In genomic region chr17:64398708-64399107, GRCm38 (mm10) we compare ENCODE assay signal across 32 mouse cellular contexts.
DNase-seq lines count a peak whose midpoint lies in the region; ATAC-seq and TF ChIP-seq lines count a peak whose summit lies in the region.
"Had no signal": no experiment of that assay in that cellular context is flagged by ENCODE, and none has a peak within 500 bp of the region (broad histone marks: within the 10 kb centered on the region; RNA-seq: fewer than 3 reads in every experiment).

No protein-coding gene starts in this region.

- ATAC-seq in stomach, embryonic 16.5 days (ENCODE audit: insufficient read depth, low FRiP score): no peak
- ATAC-seq in stomach, postnatal 0 days (ENCODE audit: low FRiP score, low TSS enrichment): no peak
- ATAC-seq in granulocyte monocyte progenitor cell, adult 5-6 weeks (replicated peaks; ENCODE audit: poor library complexity, severe bottlenecking): peak; percentile 68
- ATAC-seq in hindbrain, embryonic 13.5 days (ENCODE audit: low FRiP score): no peak
- ATAC-seq: activated CD4-positive, CD25-positive, alpha-beta regulatory T cell, adult 4 months; forebrain, embryonic 13.5 days; forebrain, embryonic 16.5 days; hindbrain, postnatal 0 days; inflammation-experienced regulatory T-cells, adult 6 months; intestine, embryonic 16.5 days had no signal

- H3K4me1 ChIP-seq in stomach, embryonic 16.5 days (ENCODE audit: control insufficient read depth, insufficient read depth, low read length): peaks cover 3% of the 10 kb centered on the region; the same call in 1 of the 2 replicates
- no peaks in the 10 kb centered on the region for H3K4me1 ChIP-seq in stomach, postnatal 0 days (replicated peaks; ENCODE audit: control insufficient read depth, insufficient read depth)
- H3K4me1 ChIP-seq in hindbrain, embryonic 13.5 days (replicated peaks): no peaks in the 10 kb centered on the region
- H3K4me1 ChIP-seq: embryonic facial prominence, embryonic 13.5 days; forebrain, embryonic 13.5 days; heart, embryonic 15.5 days; hindbrain, embryonic 10.5 days had no signal

- TF ChIP-seq EP300 in stomach, postnatal 0 days (optimal IDR thresholded peaks at IDR 0.05): no peak

- no peaks in the 10 kb centered on the region for H3K79me2 ChIP-seq in myocyte (ENCODE audit: control insufficient read depth, insufficient read depth)

- no peak overlapping the region for H3ac ChIP-seq in myocyte (ENCODE audit: control insufficient read depth, insufficient read length)

- no peaks in the 10 kb centered on the region for H3K36me3 ChIP-seq in stomach, embryonic 16.5 days (ENCODE audit: control insufficient read depth, insufficient read depth, low read length)
- no peaks in the 10 kb centered on the region for H3K36me3 ChIP-seq in stomach, postnatal 0 days (ENCODE audit: control insufficient read depth, insufficient read depth, low read length)
- no peaks in the 10 kb centered on the region for H3K36me3 ChIP-seq in myocyte (ENCODE audit: control insufficient read depth, insufficient read depth)
- H3K36me3 ChIP-seq in hindbrain, embryonic 13.5 days: no peaks in the 10 kb centered on the region
- H3K36me3 ChIP-seq: embryonic facial prominence, embryonic 10.5 days; embryonic facial prominence, embryonic 13.5 days; forebrain, embryonic 10.5 days; heart, embryonic 12.5 days; heart, embryonic 15.5 days; hindbrain, embryonic 10.5 days had no signal

- H3K9ac ChIP-seq in stomach, embryonic 16.5 days (ENCODE audit: low read length): no peak overlapping the region
- H3K9ac ChIP-seq in stomach, postnatal 0 days (ENCODE audit: low read length): no peak overlapping the region
- no peak overlapping the region for H3K9ac ChIP-seq in hindbrain, embryonic 13.5 days
- H3K9ac ChIP-seq: embryonic facial prominence, embryonic 13.5 days; forebrain, embryonic 13.5 days; heart, embryonic 12.5 days; heart, embryonic 15.5 days; hindbrain, embryonic 14.5 days had no signal

- no peak for TF ChIP-seq POLR2A in myocyte (IDR thresholded peaks at IDR 0.05; ENCODE audit: insufficient read length, low read depth)

- H3K4me3 ChIP-seq in stomach, embryonic 16.5 days (replicated peaks; ENCODE audit: low read length): no peak overlapping the region
- no peak overlapping the region for H3K4me3 ChIP-seq in stomach, postnatal 0 days (ENCODE audit: low read depth, low read length)
- no peak overlapping the region for H3K4me3 ChIP-seq in myocyte
- H3K4me3 ChIP-seq in hindbrain, embryonic 13.5 days: no peak overlapping the region
- H3K4me3 ChIP-seq: embryonic facial prominence, embryonic 10.5 days; embryonic facial prominence, embryonic 13.5 days; erythroblast, embryonic 14.5 days; forebrain, embryonic 10.5 days; forebrain, embryonic 13.5 days; heart, embryonic 12.5 days; heart, embryonic 15.5 days; hindbrain, embryonic 10.5 days had no signal

- 0 out of 2 replicates have a peak overlapping the region, but pooled peaks have one; percentile 2 for H3K4me2 ChIP-seq in stomach, embryonic 16.5 days (ENCODE audit: low read depth, low read length)
- no peak overlapping the region for H3K4me2 ChIP-seq in stomach, postnatal 0 days (replicated peaks; ENCODE audit: low read depth)
- peak overlapping the region; percentile 37 for H3K4me2 ChIP-seq in myocyte (ENCODE audit: low read depth)
- H3K4me2 ChIP-seq in hindbrain, embryonic 13.5 days: no peak overlapping the region
- H3K4me2 ChIP-seq: embryonic facial prominence, embryonic 13.5 days; forebrain, embryonic 13.5 days; heart, embryonic 12.5 days; heart, embryonic 15.5 days; hindbrain, embryonic 14.5 days had no signal

- no peaks in the 10 kb centered on the region for H3K9me3 ChIP-seq in stomach, embryonic 16.5 days (replicated peaks; ENCODE audit: control insufficient read depth, low read length)
- H3K9me3 ChIP-seq in stomach, postnatal 0 days (ENCODE audit: control insufficient read depth, low read length): no peaks in the 10 kb centered on the region
- no peaks in the 10 kb centered on the region for H3K9me3 ChIP-seq in hindbrain, embryonic 13.5 days
- H3K9me3 ChIP-seq: embryonic facial prominence, embryonic 10.5 days; forebrain, embryonic 10.5 days; forebrain, embryonic 13.5 days; heart, embryonic 15.5 days; hindbrain, embryonic 10.5 days had no signal

- TF ChIP-seq CTCF in stomach, postnatal 0 days (IDR thresholded peaks at IDR 0.05; ENCODE audit: low read depth): no peak

- peak; percentile 3 for DNase-seq in adrenal gland, adult 8-10 months
- DNase-seq in adrenal gland, postnatal 25 days: no peak
- no peak for DNase-seq in stomach, postnatal 0 days (ENCODE audit: low spot score)
- no peak for DNase-seq in cerebellum, postnatal 36 days
- DNase-seq: B cell, adult 2 months; cerebellum, adult 18-20 months; cerebellum, adult 9-10 months; cerebellum, postnatal 25 days; embryo, embryonic 11 days; gastrocnemius, postnatal 10 days; gastrocnemius, postnatal 36 days; heart, adult 18-20 months; heart, postnatal 10 days; heart, postnatal 36 days had no signal

- H3K27ac ChIP-seq in stomach, embryonic 16.5 days (ENCODE audit: low read length): no peak overlapping the region
- H3K27ac ChIP-seq in stomach, postnatal 0 days (replicated peaks): no peak overlapping the region
- no peak overlapping the region for H3K27ac ChIP-seq in hindbrain, embryonic 13.5 days
- H3K27ac ChIP-seq: embryonic facial prominence, embryonic 10.5 days; embryonic facial prominence, embryonic 13.5 days; forebrain, embryonic 10.5 days; forebrain, embryonic 13.5 days; heart, embryonic 15.5 days; hindbrain, embryonic 10.5 days; hindbrain, embryonic 14.5 days; hindbrain, postnatal 0 days had no signal

- peaks cover 2% of the 10 kb centered on the region; the same call in 1 of the 2 replicates for H3K27me3 ChIP-seq in stomach, embryonic 16.5 days (ENCODE audit: control insufficient read depth, insufficient read depth, low read length)
- H3K27me3 ChIP-seq in stomach, postnatal 0 days (ENCODE audit: control insufficient read depth, insufficient read depth, low read length): no peaks in the 10 kb centered on the region
- no peaks in the 10 kb centered on the region for H3K27me3 ChIP-seq in myocyte (ENCODE audit: control insufficient read depth, insufficient read depth, insufficient read length)
- H3K27me3 ChIP-seq in hindbrain, embryonic 13.5 days: no peaks in the 10 kb centered on the region
- H3K27me3 ChIP-seq: embryonic facial prominence, embryonic 13.5 days; forebrain, embryonic 13.5 days; heart, embryonic 12.5 days; heart, embryonic 15.5 days had no signal

- 40% methylated on average over 3 of the region's 3 CpGs for WGBS in stomach, embryonic 16.5 days
- 23% methylated on average over 3 of the region's 3 CpGs for WGBS in stomach, postnatal 0 days
- 78% methylated on average over 3 of the region's 3 CpGs for whole genome bisulfite sequencing in hindbrain, embryonic 13.5 days

TF ChIP-seq in myocyte, 11 proteins besides CTCF, POLR2A, EP300 and RAD21:
- TF ChIP-seq REST (IDR thresholded peaks at IDR 0.05; ENCODE audit: insufficient read depth, insufficient read length) (no peak), MYOG (IDR thresholded peaks at IDR 0.05; ENCODE audit: control insufficient read depth in 1 of 3, insufficient read depth in 1 of 3, insufficient read length in 2 of 3, low read depth in 2 of 3) (no peak), TCF12 (IDR thresholded peaks at IDR 0.05; ENCODE audit: insufficient read depth, poor library complexity, severe bottlenecking) (no peak), MYOD1 (IDR thresholded peaks at IDR 0.05; ENCODE audit: control insufficient read depth in 1 of 3, insufficient read length in 2 of 3, low read depth in 2 of 3) (no peak), CEBPB (IDR thresholded peaks at IDR 0.05; ENCODE audit: insufficient read depth, poor library complexity, severe bottlenecking) (no peak), POLR2AphosphoS2 (IDR thresholded peaks at IDR 0.05; ENCODE audit: insufficient read length, low read depth) (no peak), MAX (IDR thresholded peaks at IDR 0.05; ENCODE audit: low read depth) (no peak), USF1 (IDR thresholded peaks at IDR 0.05; ENCODE audit: low read depth) (no peak)

Comparison
In these comparisons a context has a peak if more than half of its experiments do, and no peak if none do; other contexts are left out.
1. H3K4me2 ChIP-seq: peak in stomach, embryonic 16.5 days (single experiment) and myocyte (single experiment); none in stomach, postnatal 0 days (single experiment) and hindbrain, embryonic 13.5 days (single experiment).